Comparison of ENCODE assay signal across 38 mouse cellular contexts in the genomic region with DNA sequence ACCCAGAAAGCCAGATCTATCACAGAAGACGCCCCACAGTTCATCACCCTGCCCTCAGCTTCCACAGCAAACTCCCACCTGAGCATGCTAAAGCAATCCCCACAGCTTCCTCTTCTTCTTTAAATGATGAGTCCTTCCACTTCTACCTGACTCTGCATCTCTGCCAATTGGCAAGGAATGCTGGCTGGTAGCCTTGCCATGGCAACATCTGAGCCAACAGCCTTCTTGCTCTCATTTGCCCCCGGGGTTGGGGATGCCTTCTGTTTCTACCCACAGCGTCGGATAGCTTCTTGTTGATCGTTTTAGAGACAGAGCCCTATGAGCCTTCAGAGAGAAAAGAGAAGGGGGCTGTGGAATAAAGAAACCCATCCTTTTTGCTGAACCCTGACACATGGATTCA. TPM values are rescaled to one million over a fixed set of nuclear protein-coding genes. Genes with fewer than 3 reads are reported as not detected.
A peak's percentile ranks its signal among the peaks of the same experiment; 100 is the strongest.
DNase-seq lines count a peak whose midpoint lies in the region; ATAC-seq and TF ChIP-seq lines count a peak whose summit lies in the region.
"Had no signal": no experiment of that assay in that cellular context is flagged by ENCODE, and none has a peak within 500 bp of the region (broad histone marks: within the 10 kb centered on the region; RNA-seq: fewer than 3 reads in every experiment).

No protein-coding gene starts in this region.

- H3K4me1 ChIP-seq in midbrain, postnatal 0 days (ENCODE audit: insufficient read depth, low read length): no peaks in the 10 kb centered on the region
- H3K4me1 ChIP-seq in midbrain, embryonic 13.5 days (replicated peaks): peaks cover 9% of the 10 kb centered on the region

- ATAC-seq in midbrain, postnatal 0 days (ENCODE audit: low FRiP score): no peak
- ATAC-seq in midbrain, embryonic 13.5 days: no peak
- ATAC-seq: forebrain, embryonic 16.5 days; intestine, embryonic 16.5 days had no signal

- no peaks in the 10 kb centered on the region for H3K27me3 ChIP-seq in midbrain, postnatal 0 days (ENCODE audit: insufficient read depth, low read length)
- no peaks in the 10 kb centered on the region for H3K27me3 ChIP-seq in midbrain, embryonic 13.5 days
- H3K27me3 ChIP-seq: limb, embryonic 12.5 days; liver, embryonic 15.5 days; neural tube, embryonic 13.5 days had no signal

- no peak for TF ChIP-seq POLR2A in brain, embryonic 14.5 days (IDR thresholded peaks at IDR 0.05; ENCODE audit: borderline replicate concordance, extremely low read depth, insufficient read depth, insufficient read length, poor library complexity, severe bottlenecking)

- no peak overlapping the region for H3K4me2 ChIP-seq in midbrain, postnatal 0 days (ENCODE audit: low read depth, low read length, poor library complexity, severe bottlenecking)
- no peak overlapping the region for H3K4me2 ChIP-seq in midbrain, embryonic 13.5 days (replicated peaks)
- H3K4me2 ChIP-seq: heart, embryonic 13.5 days; limb, embryonic 12.5 days; liver, embryonic 15.5 days; lung, embryonic 14.5 days; midbrain, embryonic 11.5 days; neural tube, embryonic 13.5 days had no signal

- 64% methylated on average over 5 of the region's 5 CpGs for WGBS in midbrain, postnatal 0 days
- 79% methylated on average over 5 of the region's 5 CpGs for WGBS in midbrain, embryonic 13.5 days

- no peaks in the 10 kb centered on the region for H3K36me3 ChIP-seq in midbrain, postnatal 0 days (ENCODE audit: insufficient read depth, low read length)
- H3K36me3 ChIP-seq in midbrain, embryonic 13.5 days: no peaks in the 10 kb centered on the region
- H3K36me3 ChIP-seq: heart, embryonic 13.5 days; limb, embryonic 12.5 days; liver, embryonic 15.5 days; neural tube, embryonic 13.5 days had no signal

- no peak overlapping the region for H3K27ac ChIP-seq in midbrain, postnatal 0 days (ENCODE audit: low read depth, low read length)
- H3K27ac ChIP-seq in midbrain, embryonic 13.5 days: no peak overlapping the region
- H3K27ac ChIP-seq: heart, adult 2 months; heart, embryonic 13.5 days; limb, embryonic 12.5 days; liver, embryonic 15.5 days; neural tube, embryonic 13.5 days had no signal

- no peak for TF ChIP-seq CTCF in midbrain, postnatal 0 days (IDR thresholded peaks at IDR 0.05)
- TF ChIP-seq CTCF in brain, embryonic 14.5 days (IDR thresholded peaks at IDR 0.05; ENCODE audit: borderline replicate concordance, extremely low read depth, insufficient read depth, insufficient read length): no peak

- no peak overlapping the region for H3K4me3 ChIP-seq in midbrain, postnatal 0 days (ENCODE audit: low read depth, low read length)
- H3K4me3 ChIP-seq in midbrain, embryonic 13.5 days (replicated peaks): no peak overlapping the region
- H3K4me3 ChIP-seq: erythroblast, embryonic 14.5 days; heart, adult 2 months; heart, embryonic 13.5 days; limb, embryonic 12.5 days; liver, embryonic 15.5 days; neural tube, embryonic 13.5 days had no signal

- H3K9me3 ChIP-seq in midbrain, postnatal 0 days (ENCODE audit: low read length): no peaks in the 10 kb centered on the region
- no peaks in the 10 kb centered on the region for H3K9me3 ChIP-seq in midbrain, embryonic 13.5 days
- H3K9me3 ChIP-seq: heart, embryonic 13.5 days; liver, embryonic 15.5 days; neural tube, embryonic 13.5 days had no signal

- peak; percentile 61 for DNase-seq in midbrain, postnatal 0 days (ENCODE audit: low spot score)
- DNase-seq in brain, embryonic 14.5 days (ENCODE audit: low read depth): peak; percentile 30
- DNase-seq in cerebellum, adult 18-20 months: peak; percentile 18
- peak; percentile 87 to 88 for DNase-seq in cerebellum, postnatal 14 days
- no peak for DNase-seq in layer of hippocampus, adult 9-10 months (ENCODE audit: low spot score)
- DNase-seq in urinary bladder, postnatal 25 days (ENCODE audit: low spot score): no peak
- no peak for DNase-seq in embryo, embryonic 10.5 days (ENCODE audit: low spot score)
- DNase-seq: adrenal gland, adult 8-10 months; B cell, adult 2 months; heart, adult 2 months; heart, postnatal 10 days; kidney, adult 8-10 months; kidney, postnatal 10 days; layer of hippocampus, adult 9-11 months; lung, embryonic 14.5 days; lung, postnatal 36 days; right cerebral cortex, postnatal 25 days; thymus, adult 18-20 months; thymus, postnatal 25 days had no signal

- H3K9ac ChIP-seq in midbrain, postnatal 0 days (replicated peaks; ENCODE audit: low read length, poor library complexity, severe bottlenecking): no peak overlapping the region
- no peak overlapping the region for H3K9ac ChIP-seq in midbrain, embryonic 13.5 days (replicated peaks)
- H3K9ac ChIP-seq: heart, embryonic 13.5 days; limb, embryonic 12.5 days; liver, embryonic 15.5 days; lung, embryonic 14.5 days; neural tube, embryonic 13.5 days had no signal

RNA-seq across cellular contexts. Expression of gene Izumo1r, which starts 11.9 kb away (rescaled TPM):
- total RNA-seq in midbrain, postnatal 0 days (2014; rRNA removed): not detected in 2 replicates
- polyA plus RNA-seq in midbrain, postnatal 0 days (2015; fragmentation: Nextera tagmentation; extraction: Ambion mirVana): not detected in 2 replicates
- polyA plus RNA-seq in midbrain, embryonic 13.5 days (2015; fragmentation: Nextera tagmentation; extraction: Ambion mirVana): not detected in 2 replicates
- not detected in 2 replicates for polyA plus RNA-seq in brain, embryonic 14.5 days (2012; rRNA removed)
- total RNA-seq: adrenal gland, adult 8-10 months; adrenal gland, postnatal 4 days; common myeloid progenitor, adult 5-6 weeks; gastrocnemius, adult 8-10 months; gastrocnemius, postnatal 4 days; heart, adult 2 months; heart, postnatal 10 days; hematopoietic stem cell, adult 5-6 weeks; left cerebral cortex, postnatal 14 days; liver, adult 2 months had no signal
- polyA plus RNA-seq: erythroblast, embryonic 14.5 days; forebrain, embryonic 11.5 days; forebrain, embryonic 16.5 days; heart, embryonic 13.5 days; intestine, embryonic 16.5 days; limb, embryonic 12.5 days; liver, embryonic 15.5 days; midbrain, embryonic 11.5 days; neural tube, embryonic 13.5 days; stomach, embryonic 16.5 days had no signal

RNA-seq across cellular contexts. Expression of gene Gpr83, which starts 31.9 kb away (rescaled TPM):
- total RNA-seq in midbrain, postnatal 0 days (2014; rRNA removed): 4.6 and 5.6 TPM in 2 replicates
- 3.8 and 4.3 TPM in 2 replicates for polyA plus RNA-seq in midbrain, postnatal 0 days (2015; fragmentation: Nextera tagmentation; extraction: Ambion mirVana)
- polyA plus RNA-seq in midbrain, embryonic 13.5 days (2015; fragmentation: Nextera tagmentation; extraction: Ambion mirVana): 2.6 and 2.8 TPM in 2 replicates
- polyA plus RNA-seq in brain, embryonic 14.5 days (2012; rRNA removed): 1.6 and 2.2 TPM in 2 replicates
- total RNA-seq: common myeloid progenitor, adult 5-6 weeks; gastrocnemius, adult 8-10 months; heart, adult 2 months; hematopoietic stem cell, adult 5-6 weeks; liver, adult 2 months; megakaryocyte, adult 5-6 weeks had no signal
- polyA plus RNA-seq: erythroblast, embryonic 14.5 days; liver, adult 2 months had no signal

Comparison
In these comparisons a context has a peak if more than half of its experiments do, and no peak if none do; other contexts are left out.
1. DNase-seq: peak in midbrain, postnatal 0 days (single experiment), brain, embryonic 14.5 days (single experiment), cerebellum, adult 18-20 months (2 of 2) and cerebellum, postnatal 14 days (2 of 2); none in layer of hippocampus, adult 9-10 months (single experiment), urinary bladder, postnatal 25 days (single experiment) and embryo, embryonic 10.5 days (single experiment).